Mouse (Mus musculus): ENCODE measurements at regions not wholly inside any gene's neighbourhood (a gene's known extent, or its start where the extent isn't known, plus 50 kb on each side); places are given as distances from the start of the nearest gene placed in this dataset.

DNA sequence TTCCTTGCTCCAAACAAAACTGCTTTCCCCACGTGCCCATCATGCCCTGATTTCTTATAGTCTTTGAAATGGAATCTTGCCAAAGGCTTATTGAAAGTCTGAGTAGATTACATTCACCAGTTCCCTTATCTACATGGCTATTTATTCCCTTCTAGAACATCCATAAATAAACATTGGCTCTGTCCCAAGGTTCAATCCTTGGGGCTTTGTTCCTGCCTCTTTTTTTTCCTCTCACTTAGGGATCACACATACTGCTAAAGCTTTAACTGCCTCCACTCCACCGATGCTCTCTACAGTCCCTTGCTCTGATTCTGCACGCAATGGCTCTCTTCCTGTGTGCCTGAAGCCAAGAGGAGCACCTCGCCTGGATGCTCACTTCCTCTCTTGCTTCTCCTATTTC, 107.6 kb upstream of the Ncam1 start:
- Histone ChIP-seq H3K4me3 (ENCODE audit: low read depth, low read length) (no peak overlapping the region), H3K4me2 (ENCODE audit: low read depth, low read length) (no peak overlapping the region; the same call in 1 of the 2 replicates), H3K9me3 (replicated peaks; ENCODE audit: control insufficient read depth, low read length) (no peaks in the 10 kb centered on the region), H3K27me3 (ENCODE audit: control insufficient read depth, insufficient read depth, low read length) (no peaks in the 10 kb centered on the region), H3K27ac (ENCODE audit: low read depth) (peak overlapping the region; percentile 78), H3K36me3 (replicated peaks; ENCODE audit: control insufficient read depth, insufficient read depth, low read length) (no peaks in the 10 kb centered on the region), H3K9ac (replicated peaks; ENCODE audit: low read depth, low read length) (no peak overlapping the region), H3K4me1 (ENCODE audit: control insufficient read depth, insufficient read depth) (peaks cover 13% of the 10 kb centered on the region)
- DNase-seq (ENCODE audit: low spot score) (peak; percentile 81), ATAC-seq (ENCODE audit: insufficient read depth, low read depth) (peak; percentile 92)
- TF ChIP-seq CTCF (IDR thresholded peaks at IDR 0.05; ENCODE audit: low read depth) (no peak), EP300 (IDR thresholded peaks at IDR 0.05; ENCODE audit: low read depth) (peak; percentile 81; the same call in 1 of the 2 replicates)
- 6% methylated on average over 4 of the region's 4 CpGs for WGBS

DNA sequence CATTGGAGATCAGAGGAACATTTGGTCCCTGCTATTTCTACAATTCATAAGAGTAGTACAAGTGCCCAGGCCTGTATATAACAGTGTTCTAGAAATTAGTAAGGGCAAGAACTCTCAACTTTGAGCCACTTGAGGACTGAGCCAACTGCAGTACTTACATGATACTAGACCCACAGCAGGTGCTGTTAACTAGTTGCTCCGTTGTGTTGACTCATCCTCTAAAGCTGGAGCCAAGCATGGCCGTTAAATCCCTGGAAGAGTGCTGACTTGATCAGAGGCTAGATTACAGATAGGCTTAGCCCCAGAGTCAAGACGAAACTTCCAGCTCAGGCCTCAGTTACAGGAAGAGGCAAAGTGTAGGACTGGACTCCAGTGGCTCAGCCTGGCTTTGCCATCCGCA, 107.0 kb upstream of the Ncam1 start:
- no peak overlapping the region for H3K9ac ChIP-seq (replicated peaks; ENCODE audit: low read depth, low read length)
- TF ChIP-seq EP300 (IDR thresholded peaks at IDR 0.05; ENCODE audit: low read depth) (no peak), CTCF (IDR thresholded peaks at IDR 0.05; ENCODE audit: low read depth) (no peak)
- no peaks in the 10 kb centered on the region for H3K36me3 ChIP-seq (replicated peaks; ENCODE audit: control insufficient read depth, insufficient read depth, low read length)
- ATAC-seq (ENCODE audit: insufficient read depth, low read depth) (peak; percentile 45; the same call in 1 of the 2 replicates), DNase-seq (ENCODE audit: low spot score) (no peak)
- WGBS: 41% methylated on average over 4 of the region's 4 CpGs
- H3K4me2 ChIP-seq (ENCODE audit: low read depth, low read length): no peak overlapping the region
- no peaks in the 10 kb centered on the region for H3K27me3 ChIP-seq (ENCODE audit: control insufficient read depth, insufficient read depth, low read length)
- H3K9me3 ChIP-seq (replicated peaks; ENCODE audit: control insufficient read depth, low read length): no peaks in the 10 kb centered on the region
- H3K27ac ChIP-seq (ENCODE audit: low read depth): peak overlapping the region; percentile 78
- no peak overlapping the region for H3K4me3 ChIP-seq (ENCODE audit: low read depth, low read length)
- peaks cover 13% of the 10 kb centered on the region for H3K4me1 ChIP-seq (ENCODE audit: control insufficient read depth, insufficient read depth)

DNA sequence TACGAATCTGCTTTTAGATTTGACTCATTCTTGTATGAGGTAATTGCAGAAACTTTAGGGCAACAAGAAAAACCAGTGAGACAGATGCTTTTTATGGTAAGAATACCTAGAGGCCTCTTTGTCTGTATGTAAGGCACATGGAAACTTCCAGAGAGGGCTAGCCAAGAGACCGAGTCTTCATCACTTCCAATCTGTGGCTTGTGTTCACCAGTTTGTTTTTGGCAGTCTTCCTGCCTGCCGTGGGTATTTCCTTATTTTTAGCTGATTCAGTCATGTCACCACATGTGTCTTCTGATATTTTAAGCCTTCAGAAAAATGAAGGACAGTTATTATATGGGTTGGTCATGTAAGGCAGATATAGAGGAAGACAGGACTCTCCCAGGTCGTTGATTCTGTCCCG, 100.2 kb upstream of the Ncam1 start:
- no peaks in the 10 kb centered on the region for H3K27me3 ChIP-seq (ENCODE audit: control insufficient read depth, insufficient read depth, low read length)
- no peak overlapping the region for H3K27ac ChIP-seq (ENCODE audit: low read depth)
- ATAC-seq (ENCODE audit: insufficient read depth, low read depth): no peak
- no peaks in the 10 kb centered on the region for H3K4me1 ChIP-seq (ENCODE audit: control insufficient read depth, insufficient read depth)
- no peaks in the 10 kb centered on the region for H3K36me3 ChIP-seq (replicated peaks; ENCODE audit: control insufficient read depth, insufficient read depth, low read length)
- H3K9ac ChIP-seq (replicated peaks; ENCODE audit: low read depth, low read length): no peak overlapping the region
- no peaks in the 10 kb centered on the region for H3K9me3 ChIP-seq (replicated peaks; ENCODE audit: control insufficient read depth, low read length)
- TF ChIP-seq EP300 (IDR thresholded peaks at IDR 0.05; ENCODE audit: low read depth): no peak
- H3K4me2 ChIP-seq (ENCODE audit: low read depth, low read length): no peak overlapping the region
- DNase-seq (ENCODE audit: low spot score): no peak
- WGBS: 52% methylated on average over 5 of the region's 5 CpGs
- H3K4me3 ChIP-seq (ENCODE audit: low read depth, low read length): no peak overlapping the region

DNA sequence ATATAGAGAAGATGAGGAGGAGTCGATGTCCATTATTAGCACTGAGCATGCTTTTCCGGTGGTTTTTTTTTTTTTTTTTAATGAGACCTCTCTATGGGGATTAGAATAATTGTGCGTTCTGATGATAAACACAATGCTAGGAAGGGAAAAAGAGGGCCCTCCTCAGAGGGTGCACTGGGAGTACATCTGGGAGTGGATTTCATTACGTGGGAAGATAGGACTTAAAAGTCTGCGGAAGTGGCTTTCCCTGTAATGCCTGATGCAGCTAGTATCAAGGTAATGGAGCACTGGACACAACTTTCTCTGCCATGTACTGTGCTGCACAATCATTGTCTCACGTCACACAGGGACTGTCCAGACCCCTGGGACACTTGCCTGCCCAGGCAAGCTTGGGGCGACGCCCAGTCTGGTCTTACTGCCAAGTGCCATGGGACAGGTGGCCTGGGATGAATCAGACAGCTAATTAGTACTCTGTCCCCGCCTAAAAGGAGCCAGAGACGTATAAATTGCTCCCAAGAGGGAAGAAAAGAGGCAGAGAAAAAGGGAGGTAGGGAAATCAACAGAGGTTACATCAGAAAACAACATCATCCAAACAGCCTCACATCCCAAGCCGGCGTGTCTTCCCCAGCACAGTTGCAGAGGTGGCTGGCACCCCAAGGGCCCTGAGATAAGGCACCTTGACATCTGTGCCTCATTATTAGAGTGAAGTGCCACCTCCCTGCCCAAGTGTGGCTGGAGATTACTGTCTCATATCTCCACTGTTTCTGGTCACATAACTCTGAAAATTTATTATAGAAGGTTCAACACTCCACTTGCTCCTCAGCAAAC, 86.0 kb upstream of the Ncam1 start:
- no peaks in the 10 kb centered on the region for H3K36me3 ChIP-seq (replicated peaks; ENCODE audit: control insufficient read depth, insufficient read depth, low read length)
- H3K4me1 ChIP-seq (ENCODE audit: control insufficient read depth, insufficient read depth): peaks cover 8% of the 10 kb centered on the region
- no peaks in the 10 kb centered on the region for H3K9me3 ChIP-seq (replicated peaks; ENCODE audit: control insufficient read depth, low read length)
- ATAC-seq (ENCODE audit: insufficient read depth, low read depth) (peak; percentile 89), DNase-seq (ENCODE audit: low spot score) (peak; percentile 59)
- H3K4me3 ChIP-seq (ENCODE audit: low read depth, low read length): no peak overlapping the region
- WGBS: 57% methylated on average over 12 of the region's 12 CpGs
- no peak for TF ChIP-seq CTCF (IDR thresholded peaks at IDR 0.05; ENCODE audit: low read depth)
- TF ChIP-seq EP300 (IDR thresholded peaks at IDR 0.05; ENCODE audit: low read depth): no peak
- no peaks in the 10 kb centered on the region for H3K27me3 ChIP-seq (ENCODE audit: control insufficient read depth, insufficient read depth, low read length)
- no peak overlapping the region for H3K4me2 ChIP-seq (ENCODE audit: low read depth, low read length)
- H3K27ac ChIP-seq (ENCODE audit: low read depth): 0 out of 2 replicates have a peak overlapping the region, but pooled peaks have one; percentile 25
- no peak overlapping the region for H3K9ac ChIP-seq (replicated peaks; ENCODE audit: low read depth, low read length)

DNA sequence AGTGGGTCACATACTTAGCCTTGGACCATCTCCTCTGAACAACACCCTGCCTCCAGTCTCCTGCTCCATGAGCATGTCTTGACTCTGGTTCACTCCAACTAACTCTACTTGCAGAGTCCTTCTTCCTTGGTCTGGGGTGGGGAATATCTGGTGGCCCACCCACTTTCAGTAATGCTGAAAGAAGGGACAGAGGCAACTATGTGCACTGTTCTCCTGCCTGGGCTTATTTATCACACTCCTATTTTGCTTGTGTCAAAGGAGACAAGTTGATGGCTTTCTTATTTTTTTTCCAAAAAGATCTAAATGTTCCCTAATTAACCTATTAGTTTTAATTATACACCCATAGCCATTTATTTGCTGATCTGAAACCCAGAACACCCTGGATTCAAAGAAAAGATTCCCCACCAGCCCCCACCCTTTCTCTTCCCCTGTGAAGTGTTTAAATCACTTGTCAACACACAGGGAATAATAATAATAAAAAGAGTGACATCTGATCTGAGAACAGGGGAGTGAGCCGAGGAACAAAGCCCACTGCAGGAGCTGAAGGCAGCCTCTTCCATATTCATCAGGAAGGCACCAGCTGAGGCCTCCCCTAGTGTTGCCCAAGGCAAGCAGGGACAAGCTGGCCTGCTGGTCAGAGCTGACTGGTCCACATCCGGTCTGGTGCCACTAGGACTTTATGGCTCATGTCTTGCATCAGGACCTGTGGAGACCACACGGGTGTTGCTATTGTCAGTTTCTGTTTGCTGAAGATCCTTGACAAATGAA, 80.8 kb upstream of the Ncam1 start:
- Histone ChIP-seq H3K4me2 (ENCODE audit: low read depth, low read length) (no peak overlapping the region), H3K4me3 (ENCODE audit: low read depth, low read length) (no peak overlapping the region), H3K27ac (ENCODE audit: low read depth) (no peak overlapping the region), H3K9me3 (replicated peaks; ENCODE audit: control insufficient read depth, low read length) (no peaks in the 10 kb centered on the region), H3K36me3 (replicated peaks; ENCODE audit: control insufficient read depth, insufficient read depth, low read length) (no peaks in the 10 kb centered on the region), H3K9ac (replicated peaks; ENCODE audit: low read depth, low read length) (no peak overlapping the region), H3K27me3 (ENCODE audit: control insufficient read depth, insufficient read depth, low read length) (no peaks in the 10 kb centered on the region), H3K4me1 (ENCODE audit: control insufficient read depth, insufficient read depth) (no peaks in the 10 kb centered on the region; the same call in none of the 2 replicates)
- DNase-seq (ENCODE audit: low spot score) (no peak), ATAC-seq (ENCODE audit: insufficient read depth, low read depth) (no peak)
- TF ChIP-seq EP300 (IDR thresholded peaks at IDR 0.05; ENCODE audit: low read depth) (no peak), CTCF (IDR thresholded peaks at IDR 0.05; ENCODE audit: low read depth) (no peak)
- 46% methylated on average over 3 of the region's 3 CpGs for WGBS
